In genomic region chr4:132167436-132167835, GRCm38 (mm10) we compare ENCODE assay signal across 22 mouse cellular contexts. TPM values are rescaled to one million over a fixed set of nuclear protein-coding genes. Genes with fewer than 3 reads are reported as not detected.
DNase-seq lines count a peak whose midpoint lies in the region; ATAC-seq and TF ChIP-seq lines count a peak whose summit lies in the region.
"Had no signal": no experiment of that assay in that cellular context is flagged by ENCODE, and none has a peak within 500 bp of the region (broad histone marks: within the 10 kb centered on the region; RNA-seq: fewer than 3 reads in every experiment).

No protein-coding gene starts in this region.

- H3K27me3 ChIP-seq in lung, postnatal 0 days (replicated peaks; ENCODE audit: insufficient read depth, low read length), result no peaks in the 10 kb centered on the region
- no peaks in the 10 kb centered on the region for H3K27me3 ChIP-seq in hindbrain, embryonic 16.5 days (replicated peaks; ENCODE audit: control insufficient read depth, insufficient read depth, low read length)
- H3K27me3 ChIP-seq: embryonic facial prominence, embryonic 15.5 days; hindbrain, embryonic 15.5 days had no signal

- no peak for TF ChIP-seq CTCF in lung, postnatal 0 days (IDR thresholded peaks at IDR 0.05)

- peak; percentile 8 to 16 for DNase-seq in heart, adult 9 months (ENCODE audit: low spot score in 2 of 2)
- DNase-seq in heart, postnatal 10 days, result no peak
- peak; percentile 31 for DNase-seq in lung, postnatal 36 days
- no peak for DNase-seq in lung, postnatal 0 days (ENCODE audit: low spot score)
- DNase-seq in embryo, embryonic 10 days (ENCODE audit: low spot score), result no peak
- DNase-seq: adrenal gland, adult 2 months; adrenal gland, postnatal 25 days; cerebellum, adult 2 months; cerebellum, postnatal 10 days; embryo, embryonic 11 days; gastrocnemius, postnatal 10 days; heart, postnatal 14 days had no signal

- intact Hi-C loops in heart, postnatal 10 days (cut with DNase I), result no loop called here

- TF ChIP-seq EP300 in lung, postnatal 0 days (IDR thresholded peaks at IDR 0.05), result no peak

- no peaks in the 10 kb centered on the region for H3K36me3 ChIP-seq in lung, postnatal 0 days (ENCODE audit: insufficient read depth, low read length)
- no peaks in the 10 kb centered on the region for H3K36me3 ChIP-seq in hindbrain, embryonic 16.5 days (ENCODE audit: control insufficient read depth, insufficient read depth, low read length)
- H3K36me3 ChIP-seq: embryonic facial prominence, embryonic 15.5 days; forebrain, embryonic 10.5 days; hindbrain, embryonic 15.5 days had no signal

- H3K4me3 ChIP-seq in lung, postnatal 0 days (ENCODE audit: low read depth, low read length), result no peak overlapping the region
- no peak overlapping the region for H3K4me3 ChIP-seq in hindbrain, embryonic 16.5 days (ENCODE audit: low read length)
- H3K4me3 ChIP-seq: embryonic facial prominence, embryonic 15.5 days; erythroblast, embryonic 14.5 days; forebrain, embryonic 10.5 days; hindbrain, embryonic 15.5 days had no signal

- no peak for ATAC-seq in lung, postnatal 0 days
- peak; percentile 39; the same call in 1 of the 2 replicates for ATAC-seq in megakaryocyte progenitor cell, adult 5-6 weeks (replicated peaks; ENCODE audit: poor library complexity)
- no peak for ATAC-seq in hindbrain, embryonic 16.5 days
- ATAC-seq: forebrain, embryonic 16.5 days; inflammation-experienced regulatory T-cells, adult 6 months; intestine, postnatal 0 days had no signal

- H3K4me2 ChIP-seq in lung, postnatal 0 days (replicated peaks; ENCODE audit: low read depth, low read length), result no peak overlapping the region
- H3K4me2 ChIP-seq in hindbrain, embryonic 16.5 days (ENCODE audit: low read length), result no peak overlapping the region
- H3K4me2 ChIP-seq: embryonic facial prominence, embryonic 15.5 days; hindbrain, embryonic 15.5 days had no signal

- no peaks in the 10 kb centered on the region for H3K9me3 ChIP-seq in lung, postnatal 0 days (ENCODE audit: low read length)
- no peaks in the 10 kb centered on the region for H3K9me3 ChIP-seq in hindbrain, embryonic 16.5 days (ENCODE audit: control insufficient read depth, low read length)
- H3K9me3 ChIP-seq: embryonic facial prominence, embryonic 15.5 days; forebrain, embryonic 10.5 days; hindbrain, embryonic 15.5 days had no signal

- H3K4me1 ChIP-seq in lung, postnatal 0 days (ENCODE audit: insufficient read depth, low read depth, low read length), result no peaks in the 10 kb centered on the region
- peaks cover 6% of the 10 kb centered on the region for H3K4me1 ChIP-seq in hindbrain, embryonic 16.5 days (ENCODE audit: control insufficient read depth, insufficient read depth, low read depth, low read length)

- H3K9ac ChIP-seq in lung, postnatal 0 days (replicated peaks; ENCODE audit: low read depth), result no peak overlapping the region
- no peak overlapping the region for H3K9ac ChIP-seq in hindbrain, embryonic 16.5 days (ENCODE audit: low read depth, low read length)
- H3K9ac ChIP-seq: embryonic facial prominence, embryonic 15.5 days; hindbrain, embryonic 15.5 days had no signal

- no peak overlapping the region for H3K27ac ChIP-seq in lung, postnatal 0 days (ENCODE audit: low read length)
- H3K27ac ChIP-seq in hindbrain, embryonic 16.5 days (ENCODE audit: low read depth, low read length), result no peak overlapping the region
- H3K27ac ChIP-seq: embryonic facial prominence, embryonic 15.5 days; forebrain, embryonic 10.5 days; hindbrain, embryonic 15.5 days had no signal

- 74% methylated on average over 3 of the region's 3 CpGs for WGBS in lung, postnatal 0 days
- WGBS in hindbrain, embryonic 16.5 days, result 85% methylated on average over 3 of the region's 3 CpGs

RNA-seq across cellular contexts. Expression of gene Oprd1, which starts 23.1 kb away (rescaled TPM):
- under 1 TPM; 0.24 to 0.30 TPM for total RNA-seq in heart, postnatal 10 days (2021)
- not detected in 2 replicates for polyA plus RNA-seq in lung, postnatal 0 days (2015; fragmentation: Nextera tagmentation; extraction: Ambion mirVana)
- total RNA-seq in megakaryocyte progenitor cell, adult 5-6 weeks (2015), result not detected in 2 replicates
- not detected in 2 replicates for total RNA-seq in megakaryocyte progenitor cell, adult 5-6 weeks (2017)
- 0.86 and 1.4 TPM in 2 replicates for polyA plus RNA-seq in hindbrain, embryonic 16.5 days (2015; fragmentation: Nextera tagmentation; extraction: Ambion mirVana)
- total RNA-seq: gastrocnemius, postnatal 10 days had no signal
- polyA plus RNA-seq: erythroblast, embryonic 14.5 days; forebrain, embryonic 10.5 days; hindbrain, embryonic 11.5 days; inflammation-experienced regulatory T-cells, adult 6 months had no signal

RNA-seq across cellular contexts. Expression of gene Ythdf2, which starts 44.7 kb away (rescaled TPM):
- total RNA-seq in heart, postnatal 10 days (2021), result 10 to 100 TPM; 40.0 to 42.4 TPM
- 55.3 and 60.4 TPM in 2 replicates for polyA plus RNA-seq in lung, postnatal 0 days (2015; fragmentation: Nextera tagmentation; extraction: Ambion mirVana)
- total RNA-seq in megakaryocyte progenitor cell, adult 5-6 weeks (2015), result 64.7 and 66.5 TPM in 2 replicates
- total RNA-seq in megakaryocyte progenitor cell, adult 5-6 weeks (2017), result 64.0 and 69.7 TPM in 2 replicates
- polyA plus RNA-seq in hindbrain, embryonic 16.5 days (2015; fragmentation: Nextera tagmentation; extraction: Ambion mirVana), result 92.7 and 102 TPM in 2 replicates

Comparison
In these comparisons a context has a peak if more than half of its experiments do, and no peak if none do; other contexts are left out.
1. DNase-seq: peak in heart, adult 9 months (2 of 2) and lung, postnatal 36 days (single experiment); none in heart, postnatal 10 days (0 of 2), lung, postnatal 0 days (single experiment) and embryo, embryonic 10 days (single experiment).